Mouse (Mus musculus) neural tube, embryonic 12.5 days (tissue): Measurements from ENCODE around the gene Egln3. TPM values are rescaled to one million over a fixed set of nuclear protein-coding genes. Genes with fewer than 3 reads are reported as not detected.
A peak's percentile ranks its signal among the peaks of the same experiment; 100 is the strongest.

Experiments used
- ATAC-seq: fragments of 200-750 bp; cut with Nextera tagmentation; 2 replicates; pipeline ENCODE4 v1.8.0; 2017; ENCODE audit warnings: low read depth, mild to moderate bottlenecking, moderate TSS enrichment, moderate library complexity; ENCODE audit not compliant: low FRiP score
- H3K27ac ChIP-seq: fragments of 300-500 bp; sonication (generic); 2 replicates; pipeline ENCODE4 v1.5.1; 2016
- H3K27me3 ChIP-seq: fragments of 300-500 bp; sonication (generic); replicated peaks from 2 replicates; pipeline ENCODE4 v1.6.1; 2016; ENCODE audit warnings: mild to moderate bottlenecking
- H3K36me3 ChIP-seq: fragments of 300-500 bp; sonication (generic); 2 replicates; pipeline ENCODE4 v1.6.1; 2016; ENCODE audit warnings: mild to moderate bottlenecking
- H3K4me1 ChIP-seq: fragments of 300-500 bp; sonication (generic); 2 replicates; pipeline ENCODE4 v1.6.1; 2016
- H3K4me2 ChIP-seq: fragments of 300-500 bp; sonication (generic); replicated peaks from 2 replicates; pipeline ENCODE4 v1.6.1; 2016; ENCODE audit warnings: mild to moderate bottlenecking
- H3K4me3 ChIP-seq: fragments of 300-500 bp; sonication (generic); 2 replicates; pipeline ENCODE4 v1.5.1; 2016
- H3K9ac ChIP-seq: fragments of 300-500 bp; sonication (generic); 2 replicates; pipeline ENCODE4 v1.6.1; 2016; ENCODE audit warnings: mild to moderate bottlenecking
- H3K9me3 ChIP-seq: fragments of 300-500 bp; sonication (generic); 2 replicates; pipeline ENCODE4 v1.6.1; 2016; ENCODE audit warnings: mild to moderate bottlenecking
- WGBS: fragments of 180-500 bp; shearing (Covaris S2); methylation state at CpG from one replicate; pipeline ENCODE4 v1.1.7; 2016; 5-methylcytosine and 5-hydroxymethylcytosine counted together
- polyA plus RNA-seq: library from polyadenylated mRNA; unstranded; fragments of >200 nt; fragmentation: Nextera tagmentation; extraction: Ambion mirVana; gene quantifications from 2 replicates; pipeline ENCODE4 v1.2.1, GENCODE M21; 2016

Gene Egln3
- polyA plus RNA-seq, 1 experiment from 2014 or later, result 3.8 TPM

DNA sequence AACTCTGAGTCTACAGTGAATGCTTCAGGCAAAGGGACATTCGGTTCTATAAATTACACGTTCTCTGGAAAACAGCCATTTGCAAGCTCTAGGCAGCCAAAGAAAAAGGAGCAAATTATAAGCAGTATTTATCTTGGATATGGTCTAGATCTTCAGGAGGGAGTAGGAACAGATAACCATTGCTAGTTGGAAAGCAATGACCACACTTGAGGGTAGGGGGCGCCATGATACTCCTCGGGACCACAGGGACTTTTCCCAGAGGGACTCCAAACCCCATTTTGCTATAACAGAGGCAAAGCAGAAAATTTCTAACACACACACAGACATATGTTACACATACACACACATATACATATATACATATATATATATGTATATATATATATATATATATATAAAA is 3.5 kb downstream of the Egln3 start:
- Histone ChIP-seq H3K36me3 (no peaks in the 10 kb centered on the region), H3K4me1 (peaks cover 30% of the 10 kb centered on the region), H3K9me3 (no peaks in the 10 kb centered on the region), H3K27ac (no peak overlapping the region), H3K27me3 (peaks cover 19% of the 10 kb centered on the region), H3K4me2 (no peak overlapping the region), H3K9ac (no peak overlapping the region), H3K4me3 (no peak overlapping the region)
- 46% methylated on average over 4 of the region's 4 CpGs for WGBS
- ATAC-seq, result no peak

DNA sequence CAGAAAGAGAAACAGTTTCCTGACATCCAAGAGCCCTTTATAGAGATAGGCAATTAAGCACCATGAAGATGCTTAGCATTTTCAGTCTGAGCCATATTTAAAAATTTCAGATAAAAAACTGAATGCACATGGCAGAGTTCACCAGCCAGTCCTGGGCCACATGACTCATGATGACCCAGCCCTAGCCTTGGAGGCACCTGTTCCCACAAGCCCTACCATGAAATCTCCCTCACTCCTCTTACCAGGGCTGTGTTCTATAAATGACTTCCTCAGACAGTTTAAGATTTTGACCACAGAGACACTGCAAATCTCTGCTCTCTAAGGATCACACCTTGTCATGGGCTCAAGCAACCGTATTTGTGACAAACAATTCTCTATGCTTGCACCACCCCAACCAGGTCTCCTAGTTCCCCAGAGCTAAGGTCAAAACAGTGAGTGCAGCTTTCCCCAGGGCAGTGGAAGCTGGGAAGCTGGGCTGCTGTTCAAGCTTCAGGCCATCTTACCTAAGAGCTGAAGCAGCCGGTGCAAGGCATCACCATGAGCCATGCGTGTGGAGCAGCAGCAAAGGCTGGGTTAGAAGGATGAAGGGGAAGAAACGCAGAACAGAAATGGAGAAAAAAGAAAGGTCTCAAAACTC is 5.3 kb downstream of the Egln3 start:
- peaks cover 16% of the 10 kb centered on the region for H3K27me3 ChIP-seq
- peaks cover 36% of the 10 kb centered on the region for H3K4me1 ChIP-seq
- H3K9ac ChIP-seq, result no peak overlapping the region
- no peak overlapping the region for H3K27ac ChIP-seq
- no peaks in the 10 kb centered on the region for H3K9me3 ChIP-seq
- H3K4me2 ChIP-seq, result no peak overlapping the region
- no peaks in the 10 kb centered on the region for H3K36me3 ChIP-seq
- no peak for ATAC-seq
- 90% methylated on average over 4 of the region's 4 CpGs for WGBS
- no peak overlapping the region for H3K4me3 ChIP-seq

DNA sequence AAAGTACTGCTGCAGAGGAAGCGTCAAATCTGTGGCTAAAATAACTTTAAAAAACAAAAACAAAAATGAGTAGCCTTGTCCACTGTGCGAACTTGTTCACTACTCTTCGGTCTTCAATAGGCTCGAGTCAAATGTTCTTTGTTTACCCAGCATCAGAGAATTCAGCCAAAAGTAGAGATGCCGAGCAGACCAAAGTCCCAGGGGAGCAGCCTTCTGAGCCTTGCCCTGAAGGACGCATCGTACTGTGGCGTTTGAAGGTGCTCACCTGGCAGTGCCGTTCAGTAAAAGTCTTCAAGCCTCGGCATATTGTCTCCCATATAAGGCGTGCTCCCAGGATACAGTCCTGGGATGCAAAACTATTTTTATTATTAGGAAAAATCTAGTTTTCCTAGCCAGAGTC is 5.8 kb downstream of the Egln3 start:
- no peaks in the 10 kb centered on the region for H3K9me3 ChIP-seq
- ATAC-seq, result no peak
- H3K27me3 ChIP-seq, result peaks cover 10% of the 10 kb centered on the region
- H3K4me3 ChIP-seq, result no peak overlapping the region
- 74% methylated on average over 11 of the region's 11 CpGs for WGBS
- no peak overlapping the region for H3K27ac ChIP-seq
- H3K36me3 ChIP-seq, result no peaks in the 10 kb centered on the region
- H3K9ac ChIP-seq, result no peak overlapping the region
- no peak overlapping the region; the same call in 1 of the 2 replicates for H3K4me2 ChIP-seq
- H3K4me1 ChIP-seq, result peaks cover 33% of the 10 kb centered on the region

DNA sequence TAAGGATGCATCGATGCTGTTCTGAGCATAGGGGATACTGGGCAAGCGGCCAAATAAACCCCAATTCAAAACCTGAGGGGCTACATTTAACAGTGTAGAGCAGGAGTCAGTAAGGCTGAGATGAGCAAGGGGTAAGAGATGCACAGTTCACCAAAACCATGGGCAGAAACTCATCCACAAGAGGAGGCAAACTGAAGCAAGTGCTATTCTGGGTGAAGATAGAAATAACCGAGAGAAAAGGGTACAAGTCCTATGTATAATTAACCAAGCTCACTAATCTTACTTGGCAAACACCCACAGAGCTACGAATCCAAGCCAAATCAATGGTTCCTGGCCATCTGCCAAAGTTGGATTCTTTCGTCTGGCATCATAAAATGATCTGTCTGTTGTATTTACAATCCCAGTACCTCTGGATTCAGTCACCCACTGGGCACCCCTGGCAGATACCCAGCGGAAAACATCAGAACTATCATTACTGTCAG is 6.3 kb downstream of the Egln3 start:
- H3K9ac ChIP-seq, result no peak overlapping the region
- H3K4me1 ChIP-seq, result peaks cover 30% of the 10 kb centered on the region
- no peaks in the 10 kb centered on the region for H3K9me3 ChIP-seq
- peaks cover 5% of the 10 kb centered on the region for H3K27me3 ChIP-seq
- 34% methylated on average over 6 of the region's 6 CpGs for WGBS
- no peaks in the 10 kb centered on the region for H3K36me3 ChIP-seq
- no peak overlapping the region for H3K27ac ChIP-seq
- H3K4me2 ChIP-seq, result no peak overlapping the region; the same call in 1 of the 2 replicates
- no peak for ATAC-seq
- H3K4me3 ChIP-seq, result no peak overlapping the region

DNA sequence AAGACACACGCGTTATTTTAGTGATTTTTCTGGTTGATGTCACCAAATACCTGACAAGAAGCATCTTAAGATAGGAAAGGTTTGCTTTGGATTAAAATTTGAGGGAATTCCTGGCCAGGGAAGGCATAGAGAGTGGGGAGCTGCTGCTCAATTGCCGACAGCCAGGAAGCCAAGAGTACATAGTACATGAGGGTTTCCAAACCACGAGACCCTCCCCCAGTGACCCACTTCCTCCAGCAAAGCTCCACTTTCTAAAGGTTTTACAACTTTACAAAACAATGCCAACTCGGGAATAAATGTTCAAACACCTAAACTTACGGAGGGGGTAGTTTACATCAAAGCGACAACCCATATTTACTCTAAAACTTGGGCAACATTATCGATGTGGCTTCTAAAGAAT is 6.8 kb downstream of the Egln3 start:
- Histone ChIP-seq H3K36me3 (no peaks in the 10 kb centered on the region), H3K9ac (no peak overlapping the region), H3K9me3 (no peaks in the 10 kb centered on the region), H3K4me2 (no peak overlapping the region), H3K4me3 (no peak overlapping the region), H3K27ac (no peak overlapping the region), H3K27me3 (peaks cover under 1% of the 10 kb centered on the region; the same call in 1 of the 2 replicates), H3K4me1 (peaks cover 34% of the 10 kb centered on the region)
- 73% methylated on average over 8 of the region's 8 CpGs for WGBS
- no peak for ATAC-seq

DNA sequence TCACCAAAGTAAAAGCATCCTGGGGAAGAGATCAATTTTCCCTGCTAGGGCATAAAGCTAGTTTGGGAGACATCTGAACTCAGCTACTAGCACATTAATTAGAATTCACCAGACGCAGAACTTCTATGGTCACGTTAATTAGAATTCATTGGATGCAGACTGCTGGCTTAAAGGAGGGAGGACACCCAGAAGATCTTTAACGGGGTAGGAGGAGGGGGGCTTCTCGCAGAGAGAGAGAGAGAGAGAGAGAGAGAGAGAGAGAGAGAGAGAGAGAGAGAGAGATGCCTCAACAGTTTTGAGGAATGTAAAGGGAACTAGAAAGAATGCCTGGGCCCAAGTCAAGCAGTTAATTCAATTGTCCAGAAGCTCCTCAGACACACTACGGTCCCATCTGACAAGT is 9.5 kb downstream of the Egln3 start:
- Histone ChIP-seq H3K27me3 (no peaks in the 10 kb centered on the region), H3K9ac (no peak overlapping the region), H3K27ac (no peak overlapping the region), H3K4me3 (no peak overlapping the region), H3K4me1 (peaks cover 41% of the 10 kb centered on the region), H3K9me3 (no peaks in the 10 kb centered on the region), H3K4me2 (no peak overlapping the region), H3K36me3 (no peaks in the 10 kb centered on the region)
- 14% methylated on average over 5 of the region's 5 CpGs for WGBS
- ATAC-seq, result no peak

DNA sequence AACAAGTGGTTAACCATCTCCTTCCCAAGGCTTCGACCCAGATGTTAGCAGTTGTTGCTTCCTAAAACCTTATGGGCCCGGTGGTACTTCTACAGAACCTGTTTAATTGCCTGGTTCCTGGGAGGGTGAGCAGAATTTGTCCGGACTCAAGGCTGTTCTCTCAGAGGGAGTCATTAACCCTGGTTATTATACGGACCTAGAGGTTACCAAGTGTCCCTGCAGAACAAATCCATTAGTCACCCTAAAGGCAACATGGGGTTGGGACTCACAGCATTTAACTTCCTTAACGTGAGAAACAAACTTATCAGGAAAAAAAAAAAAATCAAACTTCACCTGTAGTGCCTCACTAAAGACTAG is 11.4 kb downstream of the Egln3 start:
- H3K9ac ChIP-seq, result peak overlapping the region; percentile 18; the same call in 1 of the 2 replicates
- no peaks in the 10 kb centered on the region for H3K36me3 ChIP-seq
- H3K27me3 ChIP-seq, result no peaks in the 10 kb centered on the region
- H3K27ac ChIP-seq, result no peak overlapping the region
- H3K4me3 ChIP-seq, result no peak overlapping the region; the same call in 1 of the 2 replicates
- peak; percentile 43; the same call in 1 of the 2 replicates for ATAC-seq
- peak overlapping the region; percentile 58 for H3K4me2 ChIP-seq
- H3K9me3 ChIP-seq, result no peaks in the 10 kb centered on the region
- peaks cover 29% of the 10 kb centered on the region for H3K4me1 ChIP-seq
- WGBS, result 2% methylated on average over 5 of the region's 5 CpGs

DNA sequence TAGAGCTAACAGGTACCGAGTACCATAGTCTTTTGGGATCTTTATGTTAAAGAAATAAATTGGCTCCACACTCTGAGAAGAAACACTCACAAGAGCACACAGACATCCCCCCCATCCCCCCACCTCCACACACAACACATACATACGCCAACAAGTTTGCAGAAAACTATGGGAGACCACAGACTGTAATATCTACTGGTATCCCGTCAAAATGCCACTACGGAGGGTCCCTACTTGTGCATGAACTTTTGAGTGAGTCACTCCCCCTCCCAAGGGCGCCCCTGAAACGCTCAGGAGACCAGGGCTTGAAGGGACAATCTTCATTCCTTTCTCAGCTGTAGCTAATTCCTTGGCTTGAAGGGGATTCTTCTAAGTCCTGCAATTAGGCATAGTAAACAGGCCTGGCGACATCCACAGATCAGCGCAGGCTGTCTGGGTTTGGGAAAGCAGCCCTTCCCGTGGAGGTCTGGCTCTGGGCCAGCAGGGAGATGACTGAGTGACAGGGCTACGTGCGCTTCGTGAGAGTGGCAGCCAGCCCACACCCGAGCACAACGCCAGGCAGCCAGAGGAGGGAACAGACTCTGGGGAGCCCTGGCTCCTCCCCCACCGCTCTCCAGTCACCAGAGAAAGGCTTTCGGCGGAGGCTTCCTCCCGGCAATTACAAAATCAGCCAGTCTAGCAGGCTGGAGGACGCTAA is 11.9 kb downstream of the Egln3 start:
- no peaks in the 10 kb centered on the region for H3K36me3 ChIP-seq
- peak; percentile 97 for ATAC-seq
- 5% methylated on average over 19 of the region's 19 CpGs for WGBS
- peak overlapping the region; percentile 18; the same call in 1 of the 2 replicates for H3K9ac ChIP-seq
- H3K4me3 ChIP-seq, result peak overlapping the region; percentile 17; the same call in 1 of the 2 replicates
- no peak overlapping the region for H3K27ac ChIP-seq
- peak overlapping the region; percentile 58 for H3K4me2 ChIP-seq
- no peaks in the 10 kb centered on the region for H3K27me3 ChIP-seq
- H3K4me1 ChIP-seq, result peaks cover 29% of the 10 kb centered on the region
- H3K9me3 ChIP-seq, result no peaks in the 10 kb centered on the region

DNA sequence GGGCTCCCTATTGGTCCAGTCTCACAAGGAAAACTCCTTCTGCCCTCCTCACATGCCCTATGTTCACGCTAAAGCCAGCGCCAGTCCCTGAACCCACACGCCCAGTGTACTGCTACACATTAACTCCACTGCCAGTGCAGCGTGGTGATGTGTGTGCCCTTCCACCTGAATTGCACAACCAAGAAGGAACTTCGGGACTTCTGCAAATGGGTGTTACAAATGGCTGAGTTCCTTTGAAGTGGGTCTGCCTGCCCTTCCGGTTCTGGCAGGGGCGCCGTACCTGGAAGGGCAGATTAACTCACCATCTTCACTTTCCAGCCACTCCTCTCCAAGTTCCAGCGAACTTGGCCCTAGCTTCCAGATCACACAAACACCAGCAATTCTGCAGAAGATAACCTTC is 12.5 kb downstream of the Egln3 start:
- Histone ChIP-seq H3K4me2 (peak overlapping the region; percentile 58; the same call in 1 of the 2 replicates), H3K36me3 (no peaks in the 10 kb centered on the region), H3K4me3 (no peak overlapping the region), H3K27ac (no peak overlapping the region), H3K4me1 (peaks cover 29% of the 10 kb centered on the region), H3K9ac (no peak overlapping the region), H3K27me3 (no peaks in the 10 kb centered on the region), H3K9me3 (no peaks in the 10 kb centered on the region)
- WGBS, result 46% methylated on average over 9 of the region's 9 CpGs
- no peak for ATAC-seq

DNA sequence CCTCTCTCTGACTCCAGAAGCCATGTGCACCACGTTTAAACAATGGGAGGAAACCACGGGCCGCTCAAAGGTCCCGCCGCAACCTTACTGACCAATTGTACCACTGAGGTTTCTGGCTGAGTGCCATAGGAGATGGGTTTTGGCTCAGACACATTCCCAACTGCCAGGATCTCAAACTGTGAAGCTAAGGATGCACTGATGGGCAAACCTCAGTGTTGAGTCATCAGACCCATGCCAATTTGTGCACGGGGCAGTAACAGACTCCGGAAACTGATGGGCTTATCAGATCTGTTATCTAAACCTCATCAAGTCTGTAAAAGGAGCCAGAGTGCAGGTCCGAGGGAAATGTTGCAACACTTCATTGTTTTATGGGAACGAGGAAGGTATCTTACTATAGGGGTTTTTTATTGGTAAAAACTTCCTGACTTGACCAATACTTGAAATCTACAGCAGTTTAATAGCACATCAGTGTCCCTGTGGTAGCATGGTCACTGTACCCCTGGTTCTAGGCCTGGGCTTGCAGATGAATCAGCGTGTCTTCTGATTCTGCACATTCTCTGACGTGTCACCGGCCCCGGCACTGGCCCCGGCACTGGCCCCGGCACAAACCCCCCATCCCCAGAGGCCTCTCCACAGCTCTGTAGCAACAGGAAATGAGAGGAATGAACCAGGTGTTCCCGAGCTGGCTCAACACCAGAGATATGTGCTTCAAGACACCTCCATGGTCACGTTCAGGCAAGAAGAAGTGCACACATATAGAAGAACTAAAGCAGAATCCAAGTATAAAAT is 15.7 kb downstream of the Egln3 start:
- Histone ChIP-seq H3K27me3 (no peaks in the 10 kb centered on the region), H3K9me3 (no peaks in the 10 kb centered on the region), H3K4me3 (no peak overlapping the region), H3K4me2 (no peak overlapping the region), H3K27ac (no peak overlapping the region), H3K4me1 (peaks cover 19% of the 10 kb centered on the region), H3K9ac (no peak overlapping the region), H3K36me3 (no peaks in the 10 kb centered on the region)
- WGBS, result 78% methylated on average over 17 of the region's 17 CpGs
- ATAC-seq, result no peak

DNA sequence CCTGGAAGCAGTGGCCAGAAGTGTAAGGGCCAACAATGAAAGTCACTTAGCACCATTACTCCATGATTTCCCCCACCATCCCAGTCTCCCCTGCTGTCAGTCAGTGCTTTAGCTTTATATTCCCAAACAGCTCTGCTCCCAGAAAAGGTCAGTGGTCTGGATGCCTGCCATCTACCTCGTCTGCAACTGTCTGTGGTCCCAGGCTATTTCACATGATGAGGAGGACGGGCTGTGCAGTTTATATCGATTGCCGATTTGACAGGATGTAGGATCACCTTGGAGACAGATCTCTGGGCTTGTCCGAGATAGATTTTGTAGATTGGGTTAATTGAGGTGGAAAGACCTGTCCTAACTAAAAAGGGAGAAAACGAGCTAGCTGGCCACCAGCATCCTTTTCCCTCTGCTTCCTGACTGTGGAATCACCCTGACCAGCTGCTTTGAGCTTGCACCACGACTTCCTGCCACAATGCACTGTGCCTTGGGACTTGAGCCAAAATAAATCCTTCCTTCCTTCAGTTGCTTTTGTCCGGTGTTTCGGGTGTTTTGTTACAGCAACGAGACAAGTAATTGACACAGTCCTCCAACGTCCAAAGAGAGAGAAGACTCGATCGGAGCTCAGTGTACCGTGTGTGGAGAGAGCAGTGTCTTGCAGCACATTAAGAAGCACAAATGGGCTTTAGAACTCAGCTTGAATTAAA is 16.6 kb downstream of the Egln3 start:
- H3K27me3 ChIP-seq, result no peaks in the 10 kb centered on the region
- H3K36me3 ChIP-seq, result no peaks in the 10 kb centered on the region
- no peak overlapping the region for H3K27ac ChIP-seq
- H3K4me3 ChIP-seq, result no peak overlapping the region
- 44% methylated on average over 14 of the region's 14 CpGs for WGBS
- H3K9me3 ChIP-seq, result no peaks in the 10 kb centered on the region
- no peak overlapping the region for H3K4me2 ChIP-seq
- ATAC-seq, result no peak
- no peak overlapping the region for H3K9ac ChIP-seq
- H3K4me1 ChIP-seq, result peaks cover 13% of the 10 kb centered on the region

DNA sequence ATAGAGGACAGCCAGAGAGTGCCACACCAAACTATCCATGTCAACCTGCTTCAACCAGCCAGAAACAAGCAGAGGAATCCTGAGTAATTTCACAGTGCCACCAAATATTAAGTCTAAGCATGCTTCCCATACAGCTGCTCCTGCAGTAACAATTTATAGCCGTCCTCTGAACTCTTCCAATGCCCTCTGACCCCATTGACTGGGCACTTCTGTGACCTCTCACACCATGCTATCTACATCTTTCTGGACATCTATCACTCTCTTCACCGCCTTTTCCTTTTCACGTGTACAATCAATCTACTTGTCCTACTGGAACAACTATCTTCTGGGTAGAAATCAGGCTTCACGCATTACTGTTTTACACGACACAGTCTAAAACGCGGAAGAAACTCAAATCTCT is 19.4 kb downstream of the Egln3 start:
- no peaks in the 10 kb centered on the region for H3K4me1 ChIP-seq
- no peak for ATAC-seq
- H3K9me3 ChIP-seq, result no peaks in the 10 kb centered on the region
- H3K4me2 ChIP-seq, result no peak overlapping the region
- H3K9ac ChIP-seq, result no peak overlapping the region
- H3K27me3 ChIP-seq, result no peaks in the 10 kb centered on the region
- no peak overlapping the region for H3K27ac ChIP-seq
- H3K4me3 ChIP-seq, result no peak overlapping the region
- H3K36me3 ChIP-seq, result no peaks in the 10 kb centered on the region
- WGBS, result 66% methylated on average over 7 of the region's 7 CpGs
